Mouse (Mus musculus): ENCODE results near the gene Lsm2.

DNA sequence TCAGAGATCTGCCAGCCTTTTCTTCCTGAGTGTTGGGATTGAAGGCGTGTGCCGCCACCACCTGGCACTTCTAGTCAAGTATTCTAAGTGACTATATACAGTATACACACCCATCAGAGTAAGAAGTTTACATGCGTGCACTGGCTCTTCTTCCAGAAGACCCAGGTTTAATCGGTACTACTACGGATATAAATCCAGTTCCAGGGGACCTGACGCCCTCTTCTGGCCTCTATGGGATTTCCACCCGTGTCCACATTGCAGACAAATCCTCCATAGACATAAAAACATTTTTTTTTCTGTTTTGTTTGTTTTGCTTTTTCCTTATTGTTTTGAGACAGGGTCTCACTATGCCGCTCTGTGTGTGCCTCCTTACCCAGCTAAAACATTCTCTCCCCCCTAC, 34.1 kb upstream of the Lsm2 start:
- TF ChIP-seq POLR2A (IDR thresholded peaks at IDR 0.05; ENCODE audit: borderline replicate concordance, low read depth, low read length): no peak
- TF ChIP-seq CTCF (IDR thresholded peaks at IDR 0.05; ENCODE audit: low read depth, low read length): peak; percentile 22
